Mouse (Mus musculus) C2C12 (cell line): ENCODE measurements at regions not wholly inside any gene's neighbourhood (a gene's known extent, or its start where the extent isn't known, plus 50 kb on each side); places are given as distances from the start of the nearest gene placed in this dataset.
A peak's percentile ranks its signal among the peaks of the same experiment; 100 is the strongest.

Experiments used
- H3K27me3 ChIP-seq: one replicate; pipeline ENCODE4 v1.6.1; 2011; ENCODE audit not compliant: control insufficient read depth, insufficient read depth, insufficient read length
- H3K36me3 ChIP-seq: one replicate; pipeline ENCODE4 v1.6.1; 2011; ENCODE audit not compliant: control insufficient read depth, insufficient read depth
- H3K4me3 ChIP-seq: one replicate; pipeline ENCODE4 v1.5.1; 2011; ENCODE audit warnings: mild to moderate bottlenecking, control low read depth; ENCODE audit not compliant: poor library complexity, insufficient read depth, severe bottlenecking
- H3K79me2 ChIP-seq: one replicate; pipeline ENCODE4 v1.6.1; 2011; ENCODE audit not compliant: control insufficient read depth, insufficient read depth
- H3K79me3 ChIP-seq: one replicate; pipeline ENCODE4 v1.6.1; 2011; ENCODE audit warnings: low read depth, control low read depth
- H3ac ChIP-seq: one replicate; pipeline ENCODE3; 2011; ENCODE audit warnings: low read depth; ENCODE audit not compliant: control insufficient read depth, insufficient read length
- CEBPB ChIP-seq: IDR thresholded peaks from one replicate; pipeline ENCODE4 v1.6.1; 2011; ENCODE audit warnings: low read depth, mild to moderate bottlenecking, control low read depth, moderate library complexity
- CTCF ChIP-seq: IDR thresholded peaks from one replicate; pipeline ENCODE4 v1.5.1; 2011; ENCODE audit not compliant: control insufficient read depth, insufficient read depth, insufficient read length
- FOSL1 ChIP-seq: IDR thresholded peaks from one replicate; pipeline ENCODE4 v1.8.0; 2011; ENCODE audit warnings: mild to moderate bottlenecking, low read length; ENCODE audit not compliant: poor library complexity, insufficient read depth, severe bottlenecking
- MAX ChIP-seq: IDR thresholded peaks from one replicate; pipeline ENCODE4 v1.6.1; 2011; ENCODE audit warnings: mild to moderate bottlenecking, control low read depth
- MYOD1 ChIP-seq: IDR thresholded peaks from one replicate; pipeline ENCODE4 v1.6.1; 2011; ENCODE audit warnings: low read depth; ENCODE audit not compliant: control insufficient read depth, insufficient read length
- MYOG ChIP-seq: IDR thresholded peaks from one replicate; pipeline ENCODE4 v1.6.1; 2011; ENCODE audit not compliant: control insufficient read depth, insufficient read length; ENCODE audit errors: extremely low read depth
- USF1 ChIP-seq: IDR thresholded peaks from one replicate; pipeline ENCODE4 v1.6.1; 2011; ENCODE audit warnings: low read depth, mild to moderate bottlenecking, control low read depth, moderate library complexity

- TF ChIP-seq MAX (no peak), MYOD1 (no peak), USF1 (no peak), CEBPB (no peak), CTCF (no peak), FOSL1 (no peak), MYOG (no peak)
- Histone ChIP-seq H3K36me3 (no peaks in the 10 kb centered on the region), H3K79me3 (no peaks in the 10 kb centered on the region), H3K27me3 (no peaks in the 10 kb centered on the region), H3K4me3 (no peak overlapping the region), H3ac (no peak overlapping the region), H3K79me2 (no peaks in the 10 kb centered on the region)
Observed at GRCm38 (mm10) chr2:95142151-95142550, 704.2 kb upstream of the Api5 start.

- H3K79me3 ChIP-seq, result no peaks in the 10 kb centered on the region
- no peaks in the 10 kb centered on the region for H3K36me3 ChIP-seq
- H3K79me2 ChIP-seq, result no peaks in the 10 kb centered on the region
- H3K4me3 ChIP-seq, result no peak overlapping the region
- no peaks in the 10 kb centered on the region for H3K27me3 ChIP-seq
- no peak overlapping the region for H3ac ChIP-seq
- no peak for TF ChIP-seq CEBPB
- TF ChIP-seq MAX, result no peak
- TF ChIP-seq MYOG, result no peak
- no peak for TF ChIP-seq CTCF
- no peak for TF ChIP-seq FOSL1
- no peak for TF ChIP-seq MYOD1
- no peak for TF ChIP-seq USF1
Observed at GRCm38 (mm10) chr2:95140116-95140515, 702.2 kb upstream of the Api5 start.

- TF ChIP-seq FOSL1 (no peak), MYOG (no peak), MYOD1 (no peak), MAX (no peak)
- no peaks in the 10 kb centered on the region for H3K79me2 ChIP-seq
- H3K4me3 ChIP-seq, result no peak overlapping the region
- H3K36me3 ChIP-seq, result no peaks in the 10 kb centered on the region
- no peaks in the 10 kb centered on the region for H3K27me3 ChIP-seq
- no peaks in the 10 kb centered on the region for H3K79me3 ChIP-seq
- H3ac ChIP-seq, result no peak overlapping the region
Observed at GRCm38 (mm10) chr2:95136636-95137035, 698.7 kb upstream of the Api5 start.

- Histone ChIP-seq H3K79me2 (no peaks in the 10 kb centered on the region), H3K4me3 (no peak overlapping the region), H3K79me3 (no peaks in the 10 kb centered on the region), H3K36me3 (no peaks in the 10 kb centered on the region), H3ac (no peak overlapping the region), H3K27me3 (no peaks in the 10 kb centered on the region)
- TF ChIP-seq MYOG (no peak), CEBPB (no peak)
Observed at GRCm38 (mm10) chr2:95131181-95131580, 693.2 kb upstream of the Api5 start.

GRCm38 (mm10) chr2:95128721-95129120, 690.8 kb upstream of the Api5 start:
- no peaks in the 10 kb centered on the region for H3K79me3 ChIP-seq
- H3K79me2 ChIP-seq, result no peaks in the 10 kb centered on the region
- no peak overlapping the region for H3K4me3 ChIP-seq
- no peaks in the 10 kb centered on the region for H3K27me3 ChIP-seq
- H3ac ChIP-seq, result no peak overlapping the region
- no peak for TF ChIP-seq MYOG
- no peak for TF ChIP-seq CTCF
- TF ChIP-seq USF1, result no peak
- TF ChIP-seq MYOD1, result no peak
- TF ChIP-seq CEBPB, result no peak
- TF ChIP-seq FOSL1, result no peak
- H3K36me3 ChIP-seq, result no peaks in the 10 kb centered on the region

- Histone ChIP-seq H3K27me3 (no peaks in the 10 kb centered on the region), H3K4me3 (no peak overlapping the region), H3ac (no peak overlapping the region), H3K79me3 (no peaks in the 10 kb centered on the region), H3K36me3 (no peaks in the 10 kb centered on the region), H3K79me2 (no peaks in the 10 kb centered on the region)
- no peak for TF ChIP-seq MYOD1
- TF ChIP-seq CEBPB, result peak; percentile 49
- no peak for TF ChIP-seq MAX
- TF ChIP-seq CTCF, result no peak
Observed at GRCm38 (mm10) chr2:95119544-95119943, 681.6 kb upstream of the Api5 start.

GRCm38 (mm10) chr2:95097055-95097454, 659.1 kb upstream of the Api5 start:
- Histone ChIP-seq H3ac (no peak overlapping the region), H3K79me2 (no peaks in the 10 kb centered on the region)

More at GRCm38 (mm10) chr2:95097055-95097454, 659.1 kb upstream of the Api5 start:
- Histone ChIP-seq H3K4me3 (no peak overlapping the region), H3K27me3 (no peaks in the 10 kb centered on the region), H3K36me3 (no peaks in the 10 kb centered on the region), H3K79me3 (no peaks in the 10 kb centered on the region)
- TF ChIP-seq FOSL1, result no peak
- no peak for TF ChIP-seq CTCF
- TF ChIP-seq MYOG, result no peak
- no peak for TF ChIP-seq MYOD1
- TF ChIP-seq MAX, result no peak
- TF ChIP-seq USF1, result no peak
- no peak for TF ChIP-seq CEBPB
